Mouse (Mus musculus) right cerebral cortex, postnatal 14 days (tissue): ENCODE results near the gene Ccdc130.

Source experiments
- DNase-seq: peaks from one replicate; pipeline ENCODE4 v3.0.0; 2022

Ccdc130 gene

DNA sequence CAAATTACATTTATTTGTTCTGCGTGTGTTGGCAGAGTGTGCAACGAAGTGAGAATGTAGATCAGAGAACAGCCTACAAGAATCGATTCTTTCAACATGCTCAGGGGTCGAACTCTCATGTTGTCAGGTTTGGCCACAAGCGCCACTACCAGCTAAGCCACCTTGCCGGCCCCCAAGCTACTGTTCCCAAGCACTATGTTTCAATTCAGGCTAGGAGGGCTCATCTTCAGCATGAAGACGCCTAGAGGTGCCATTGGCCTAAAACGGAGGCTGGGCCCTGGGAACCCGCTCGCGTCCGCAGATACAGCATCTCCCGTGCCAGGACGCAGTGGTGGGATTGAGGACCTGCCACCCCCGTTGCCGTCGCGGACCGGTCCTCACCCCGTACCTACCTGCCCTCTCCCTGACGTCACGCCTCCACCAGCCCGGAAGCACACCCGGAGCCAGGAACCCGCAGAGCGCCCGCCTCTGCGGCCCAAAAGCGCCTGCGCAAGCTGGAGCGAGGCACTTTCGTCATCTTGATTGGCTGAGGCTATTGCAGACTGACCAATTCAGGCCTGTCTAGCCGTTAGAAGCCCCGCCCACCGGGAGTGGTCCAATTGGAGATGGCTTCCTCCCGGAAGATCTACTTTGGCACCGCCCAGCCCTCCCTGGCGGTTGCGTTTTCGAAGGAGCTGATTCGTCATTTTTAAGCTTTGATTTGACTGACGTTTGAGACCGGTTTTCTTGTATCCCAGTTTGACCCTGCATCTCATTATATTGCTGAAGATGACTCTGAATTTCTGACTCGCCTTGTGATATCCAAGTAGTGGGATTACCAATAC lies at the start of gene Ccdc130:
Ccdc130 (minus strand) TSS at position 431 of the 824 bp plus-strand sequence.
- DNase-seq = peak; percentile 100

DNA sequence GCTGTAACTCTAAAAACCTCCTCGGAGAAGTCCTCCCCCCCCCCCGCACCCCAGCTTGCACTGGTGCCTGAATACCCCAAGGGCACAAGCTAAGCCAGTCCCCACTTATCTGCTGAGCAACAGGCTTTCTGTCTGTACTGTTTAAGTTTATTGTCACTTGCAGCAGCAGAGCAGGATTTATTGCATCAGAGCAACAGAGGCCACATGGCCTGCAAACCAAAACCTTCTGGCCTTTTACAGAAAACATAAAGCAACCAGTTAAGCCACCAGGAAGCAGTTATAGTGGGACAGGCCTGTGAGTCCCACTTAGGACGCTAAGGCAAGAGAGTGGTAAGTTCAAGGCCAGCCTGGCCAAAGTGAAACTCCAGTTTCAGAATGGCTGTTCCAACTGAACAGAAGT lies 38.2 kb upstream of the Ccdc130 start:
- DNase-seq = no peak

DNA sequence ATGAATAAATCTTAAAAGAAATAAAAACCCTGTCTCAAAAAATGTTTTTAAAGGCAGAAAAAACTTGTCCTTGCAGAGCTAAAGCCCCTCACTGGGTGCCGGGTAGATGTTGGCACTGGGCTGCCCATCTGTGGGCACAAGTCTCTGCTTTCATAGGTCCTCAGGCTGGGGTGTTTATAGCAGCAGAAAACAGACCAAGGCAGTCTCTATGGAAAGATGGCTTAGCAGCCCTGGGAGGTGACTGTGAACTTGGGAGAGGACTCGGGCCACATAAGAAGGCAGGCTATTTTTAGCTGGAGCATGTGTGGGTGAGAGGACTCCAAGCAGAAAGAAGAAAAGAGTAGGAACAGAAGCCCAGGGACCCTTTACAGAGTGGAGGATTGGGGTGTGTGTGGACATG lies 33.8 kb upstream of the Ccdc130 start:
- no peak for DNase-seq

DNA sequence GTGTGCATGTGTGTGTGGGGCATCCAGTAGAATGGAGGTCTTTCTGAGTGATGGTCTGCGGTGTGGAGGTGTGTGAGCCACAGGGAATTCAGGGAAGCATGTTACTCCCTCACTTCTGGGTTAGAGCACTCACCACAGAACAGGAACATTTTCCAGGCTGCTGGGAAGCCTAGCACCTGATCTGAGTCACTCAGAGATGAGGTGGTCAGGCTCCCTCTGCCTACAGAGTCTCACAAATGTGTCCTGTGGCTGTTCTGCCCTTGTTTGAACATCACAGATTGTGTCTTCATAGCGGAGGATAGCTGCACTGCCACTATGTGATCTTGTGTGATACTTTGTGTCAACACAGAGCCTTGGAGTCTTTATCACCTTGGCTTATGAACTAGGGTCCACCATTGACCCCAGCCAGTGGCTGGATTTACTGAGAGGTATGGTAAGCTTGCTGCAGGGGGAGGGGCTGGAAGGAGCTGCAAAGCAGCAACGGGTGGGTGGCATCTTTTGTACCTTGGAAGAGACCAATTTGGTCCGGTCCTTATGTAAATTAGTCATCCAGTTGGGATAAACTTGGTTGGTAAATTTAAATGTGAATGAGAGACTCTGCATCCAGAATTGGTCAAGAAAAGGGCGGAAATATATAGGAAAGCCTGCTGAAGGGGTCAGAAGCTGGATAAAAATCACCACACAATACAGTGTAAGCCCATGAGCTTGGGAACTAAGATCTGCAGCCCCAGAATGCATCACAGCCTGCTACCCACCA lies 27.0 kb upstream of the Ccdc130 start:
- no peak for DNase-seq

DNA sequence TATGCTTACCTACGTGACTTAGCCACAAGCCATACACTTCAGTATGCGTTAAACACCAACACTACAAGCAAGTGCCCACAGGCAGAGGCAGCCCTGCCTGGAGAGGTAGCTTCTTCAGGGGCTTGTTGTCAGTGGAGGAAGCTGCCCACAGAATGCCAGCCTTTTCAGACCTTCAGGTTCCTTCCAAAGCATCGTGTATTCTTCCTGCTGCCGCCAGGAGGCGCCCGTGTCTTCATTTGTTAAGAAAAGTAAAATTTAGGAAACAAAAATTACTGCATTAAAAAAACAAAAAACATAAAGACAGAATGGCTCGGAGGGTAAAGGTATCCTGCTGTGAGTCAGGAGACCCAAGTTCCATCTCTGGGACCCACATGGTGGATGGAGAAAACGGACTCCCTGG lies 21.5 kb upstream of the Ccdc130 start:
- peak; percentile 73 for DNase-seq

DNA sequence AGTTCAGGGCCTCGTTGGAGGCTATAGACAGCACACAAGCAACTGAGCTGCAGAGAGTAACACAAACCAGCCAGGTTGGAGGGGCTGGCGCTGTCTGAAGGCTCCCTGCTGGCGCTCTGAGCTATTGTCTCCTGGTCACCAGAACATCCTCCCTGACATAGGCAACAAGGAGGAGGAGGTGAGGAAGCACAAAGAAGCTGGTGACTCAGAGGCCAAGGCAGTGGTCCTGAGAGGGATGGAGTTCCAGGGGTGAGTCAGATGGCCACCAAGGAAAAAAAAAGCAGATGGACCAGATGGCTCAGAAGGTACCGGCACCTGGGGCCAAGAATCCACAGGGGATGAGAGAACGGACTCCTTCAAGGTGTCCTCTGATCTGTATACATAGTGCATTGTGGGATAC lies 20.9 kb upstream of the Ccdc130 start:
- no peak for DNase-seq

DNA sequence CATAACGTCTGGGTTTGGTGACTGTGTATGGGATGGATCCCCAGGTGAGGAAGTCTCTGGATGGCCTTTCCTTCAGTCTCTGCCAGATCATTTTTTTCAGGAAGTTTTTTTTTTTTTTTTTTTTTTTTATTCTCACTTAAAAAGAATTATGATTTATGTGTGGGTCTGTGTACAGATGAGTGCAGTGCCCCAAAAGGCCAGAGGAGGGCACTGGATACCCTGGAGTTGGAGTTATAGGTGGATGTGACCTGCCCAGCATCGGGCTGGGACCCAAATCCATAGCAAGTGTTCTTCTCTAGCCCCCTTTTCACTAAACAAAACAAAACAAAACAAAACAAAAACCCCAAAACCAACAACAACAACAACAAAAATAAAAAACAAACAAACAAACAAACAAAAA lies 18.7 kb upstream of the Ccdc130 start:
- DNase-seq = no peak

DNA sequence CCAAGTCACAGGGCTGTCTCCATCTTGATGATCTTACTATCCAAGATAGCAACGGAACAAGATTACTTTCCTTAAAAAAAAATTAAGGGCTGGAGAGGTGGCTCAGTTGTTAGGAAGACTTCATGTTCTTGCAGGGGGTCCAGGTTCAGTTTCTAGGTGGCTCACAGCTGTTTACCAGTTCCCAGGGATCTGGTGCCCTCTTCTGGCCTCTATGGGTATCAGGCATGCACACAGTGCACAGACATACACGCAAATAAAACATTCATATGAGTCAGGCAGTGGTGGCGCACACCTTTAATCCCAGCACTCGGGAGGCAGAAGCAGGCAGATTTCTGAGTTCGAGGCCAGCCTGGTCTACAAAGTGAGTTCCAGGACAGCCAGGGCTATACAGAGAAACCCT lies 15.5 kb upstream of the Ccdc130 start:
- DNase-seq = peak; percentile 26

DNA sequence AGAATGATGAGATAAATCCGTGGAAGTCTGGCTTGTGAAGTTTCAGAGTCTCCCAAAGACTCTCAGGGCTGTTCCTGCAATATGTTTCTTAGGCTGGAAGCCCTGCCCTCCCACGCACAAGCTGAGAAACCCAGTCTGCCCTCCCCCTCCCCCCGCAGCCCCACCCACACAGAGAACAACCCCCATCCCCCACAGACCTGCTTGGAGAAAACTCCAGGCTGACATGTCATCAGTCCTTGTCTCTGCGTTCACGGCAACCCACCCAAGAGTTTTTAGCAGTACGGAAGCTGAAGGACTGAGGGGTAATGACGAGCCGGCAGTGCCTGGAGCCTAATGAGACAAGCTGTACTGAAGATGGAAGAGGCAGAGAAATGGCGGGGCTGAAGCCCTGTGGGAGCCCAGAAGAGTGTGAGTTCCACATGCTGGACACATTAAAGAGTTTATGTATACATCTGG lies 14.5 kb upstream of the Ccdc130 start:
- peak; percentile 36 for DNase-seq

DNA sequence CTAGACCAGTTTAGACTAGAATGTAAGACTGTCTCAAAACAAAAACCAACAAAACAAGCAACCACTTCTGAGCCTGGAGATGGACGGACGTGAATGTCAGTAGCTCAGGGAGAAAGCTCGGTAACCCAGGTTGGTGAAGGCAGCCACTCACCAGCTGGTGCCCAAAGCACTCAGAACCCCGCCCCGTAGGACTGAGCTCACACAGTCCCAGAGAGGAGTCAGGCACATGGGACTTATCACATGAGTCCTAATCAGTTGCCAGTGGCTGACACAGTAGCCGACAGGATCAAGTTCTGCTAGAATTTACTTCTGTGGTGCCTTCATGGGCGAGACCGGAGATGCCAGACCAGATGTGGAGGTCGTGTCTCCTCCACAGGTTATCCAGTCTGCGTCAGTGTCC lies 10.6 kb upstream of the Ccdc130 start:
- no peak for DNase-seq

DNA sequence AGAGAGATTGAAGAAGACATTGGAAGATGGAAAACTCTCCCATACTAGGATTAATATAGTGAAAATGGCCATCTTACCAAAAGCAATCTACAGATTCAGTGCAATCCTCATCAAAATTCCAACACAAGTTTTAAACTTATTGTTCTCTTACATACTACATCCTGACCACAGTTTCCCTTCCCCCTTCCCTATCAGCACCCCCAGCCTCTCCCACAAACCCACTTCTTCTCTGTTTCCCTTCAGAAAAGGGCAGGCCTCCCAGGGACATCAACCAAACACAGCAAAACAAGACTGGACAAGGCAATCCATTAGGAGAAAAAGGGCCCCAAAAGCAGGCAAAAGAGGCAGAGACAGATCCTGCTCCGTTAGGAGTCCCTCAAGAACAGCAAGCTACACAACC lies 6.3 kb upstream of the Ccdc130 start:
- no peak for DNase-seq

DNA sequence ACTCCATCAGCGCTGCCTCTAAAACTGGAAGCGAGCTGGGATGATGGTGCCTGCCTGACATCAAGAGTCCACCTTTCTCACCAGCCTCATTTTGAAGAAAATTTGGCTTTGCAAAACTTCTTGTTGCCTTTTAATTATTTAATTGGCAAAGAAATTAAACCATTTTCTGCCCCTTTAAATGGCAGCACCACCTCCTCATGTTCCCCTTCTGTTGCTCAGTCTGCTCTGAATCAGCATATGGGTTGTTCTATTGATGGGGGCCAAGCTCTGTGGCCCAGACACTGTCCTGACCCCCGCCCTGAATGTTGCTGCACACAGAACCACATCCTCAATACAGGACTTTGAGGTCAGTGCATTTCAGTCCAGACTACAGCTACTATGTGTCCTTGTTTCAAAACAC lies 3.8 kb upstream of the Ccdc130 start:
- DNase-seq = no peak

DNA sequence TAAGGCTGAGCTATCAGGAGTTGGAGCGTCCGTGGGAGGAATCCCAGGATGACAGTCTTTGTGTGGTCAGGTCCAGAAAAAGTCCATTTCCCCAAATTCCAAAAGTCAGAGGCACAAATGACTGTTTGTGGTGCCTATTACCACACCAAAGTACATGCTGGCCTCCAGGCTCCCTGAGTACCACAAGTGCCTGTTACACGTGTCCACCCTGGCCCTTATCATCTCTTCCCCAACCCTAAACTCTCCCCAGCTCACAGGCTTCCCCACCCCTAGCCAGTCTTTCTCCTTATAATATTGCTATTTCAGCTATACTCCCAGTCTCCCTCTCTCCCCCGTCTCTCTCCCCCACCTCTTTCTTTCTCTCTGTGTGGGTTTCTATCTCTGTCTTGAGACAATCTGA lies 2.1 kb upstream of the Ccdc130 start:
- no peak for DNase-seq

DNA sequence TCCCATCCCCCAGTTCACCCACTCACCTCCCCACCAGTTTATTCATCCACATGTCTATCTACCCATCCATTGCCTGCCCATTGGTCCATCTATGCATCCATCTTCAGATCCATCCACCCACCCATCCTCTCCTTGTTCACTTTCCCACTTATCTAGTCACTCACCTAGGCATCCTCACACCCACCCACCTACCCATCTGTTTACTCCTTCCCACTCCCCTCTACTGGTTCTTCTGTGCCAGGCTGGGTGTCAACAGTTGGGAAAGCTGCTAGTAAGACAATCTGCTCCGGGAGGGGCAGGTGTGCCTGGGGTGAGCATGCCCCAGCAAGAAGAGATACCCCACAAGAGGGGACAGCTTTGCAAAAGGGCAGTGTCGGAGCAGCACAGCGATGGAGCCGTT lies 9.1 kb downstream of the Ccdc130 start:
- DNase-seq = no peak

DNA sequence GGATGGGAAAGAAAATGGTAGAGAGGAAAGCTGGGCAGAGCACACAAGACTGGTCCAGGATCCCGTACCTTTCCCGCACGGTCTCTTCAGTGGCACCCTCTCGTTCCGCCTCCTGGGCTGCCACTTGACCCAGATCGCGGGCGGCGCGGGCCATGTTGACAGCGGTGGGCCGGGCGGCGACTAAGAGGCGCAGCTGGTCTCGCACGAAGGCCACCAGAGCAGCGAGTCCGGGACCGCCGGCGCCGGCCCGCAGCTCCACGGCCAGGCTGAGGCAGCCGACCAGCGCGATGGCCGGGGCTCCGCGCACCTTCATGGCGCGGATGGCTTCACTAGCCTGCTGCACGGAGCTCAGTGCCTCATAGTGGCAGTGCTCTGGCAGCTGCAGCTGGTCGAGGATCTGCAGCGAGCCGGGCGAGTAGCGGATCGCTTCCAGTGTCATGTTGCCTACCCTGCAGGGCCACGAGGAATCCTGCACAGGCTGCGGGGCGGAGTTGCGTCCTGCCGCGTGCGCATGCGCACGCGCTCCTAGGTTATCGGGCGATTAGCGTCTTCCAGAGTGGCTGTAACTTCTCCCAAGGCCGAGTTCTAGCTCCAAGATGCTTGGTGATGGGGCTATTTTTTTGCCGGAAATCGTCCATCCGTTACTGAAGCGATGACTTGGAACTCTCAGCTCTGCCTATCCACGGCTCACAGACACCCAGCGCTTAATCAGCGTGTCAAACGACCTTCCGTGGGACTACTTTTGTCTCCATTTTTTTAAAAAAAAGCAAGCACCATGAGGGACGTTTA lies 13.2 kb downstream of the Ccdc130 start, which contains the start of gene Mri1:
Mri1 (minus strand) TSS at position 505 of the 789 bp plus-strand sequence.
- peak; percentile 81 for DNase-seq

DNA sequence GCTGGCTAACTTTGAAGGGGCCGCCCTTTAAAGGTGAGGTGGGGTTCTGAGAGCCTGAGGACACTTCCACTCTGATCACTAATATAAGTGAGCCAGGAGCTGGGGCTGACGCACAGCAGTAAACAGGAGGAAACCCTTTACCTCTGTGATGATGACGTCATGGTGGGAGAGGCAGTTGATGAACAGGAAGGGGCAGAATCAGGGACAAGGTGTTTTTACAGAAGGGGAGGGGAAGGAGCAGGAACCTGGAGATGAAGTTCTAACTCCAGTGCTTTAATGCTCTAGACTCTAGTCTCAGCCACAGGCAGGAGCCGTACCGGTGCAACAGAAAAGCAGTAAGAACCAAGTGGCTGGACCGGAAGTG lies 13.7 kb downstream of the Ccdc130 start:
- no peak for DNase-seq

DNA sequence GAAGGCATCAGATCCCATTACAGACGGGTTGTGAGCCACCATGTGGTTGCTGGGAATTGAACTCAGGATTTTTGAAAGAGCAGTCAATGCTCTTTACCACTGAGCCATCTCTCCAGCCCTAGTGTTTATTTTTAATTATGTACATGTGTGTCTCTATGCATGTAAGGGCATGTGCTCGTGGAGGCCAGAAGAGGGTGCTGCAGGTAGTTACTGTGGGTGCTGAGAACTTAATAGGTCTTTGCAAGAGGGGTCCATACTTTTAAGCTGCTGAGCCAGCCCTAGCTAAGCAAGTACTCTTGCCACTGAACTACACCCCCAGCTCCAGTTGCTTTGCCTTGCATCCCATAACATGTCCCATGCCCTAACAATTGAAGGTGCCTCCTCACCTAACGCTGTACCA lies 14.3 kb downstream of the Ccdc130 start:
- DNase-seq = no peak

DNA sequence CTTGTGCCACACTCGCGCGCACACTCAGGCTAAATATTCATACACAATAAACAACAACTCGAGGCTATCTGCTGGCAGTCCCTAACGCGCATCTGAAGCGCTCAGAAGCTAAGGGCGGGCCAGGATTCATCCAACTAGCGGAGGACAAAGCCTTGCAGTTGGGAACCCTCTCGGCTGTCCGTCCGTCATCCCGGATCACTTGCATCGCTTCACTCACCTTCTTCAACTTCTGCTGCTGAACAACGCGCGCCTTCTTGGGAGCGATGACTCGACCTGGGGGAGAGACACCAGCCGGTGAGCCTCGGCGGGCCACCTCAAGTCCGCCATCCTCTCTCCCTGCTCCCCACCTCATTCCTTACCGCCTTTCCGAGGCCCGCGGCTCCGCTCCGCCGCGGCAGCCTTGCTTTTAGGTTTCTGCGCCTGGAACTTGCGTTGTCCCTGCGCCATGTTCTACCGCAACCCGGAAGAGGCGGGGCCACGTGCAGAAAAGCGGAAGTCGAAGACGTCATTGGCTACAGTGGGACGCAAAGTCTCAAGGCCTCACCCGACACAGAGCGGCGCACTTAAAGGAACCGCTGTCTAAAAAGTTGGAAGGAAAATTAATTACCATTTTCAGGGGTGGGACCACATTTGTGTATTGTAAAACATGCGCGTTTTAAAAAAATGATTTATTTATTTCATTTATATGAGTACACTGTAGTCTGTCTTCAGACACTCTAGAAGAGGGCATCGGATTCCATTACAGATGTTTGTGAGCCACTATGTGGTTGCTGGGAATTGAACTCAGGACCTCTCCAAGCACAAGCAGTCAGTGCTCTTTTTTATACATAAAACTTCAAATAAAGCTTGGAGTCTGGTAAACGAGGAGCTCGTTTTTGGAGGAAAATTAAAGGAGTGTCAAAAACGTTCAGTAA lies 20.7 kb downstream of the Ccdc130 start, which contains the start of gene D8Ertd738e:
D8Ertd738e (minus strand) TSS at position 463 of the 914 bp plus-strand sequence.
- DNase-seq = peak; percentile 78

DNA sequence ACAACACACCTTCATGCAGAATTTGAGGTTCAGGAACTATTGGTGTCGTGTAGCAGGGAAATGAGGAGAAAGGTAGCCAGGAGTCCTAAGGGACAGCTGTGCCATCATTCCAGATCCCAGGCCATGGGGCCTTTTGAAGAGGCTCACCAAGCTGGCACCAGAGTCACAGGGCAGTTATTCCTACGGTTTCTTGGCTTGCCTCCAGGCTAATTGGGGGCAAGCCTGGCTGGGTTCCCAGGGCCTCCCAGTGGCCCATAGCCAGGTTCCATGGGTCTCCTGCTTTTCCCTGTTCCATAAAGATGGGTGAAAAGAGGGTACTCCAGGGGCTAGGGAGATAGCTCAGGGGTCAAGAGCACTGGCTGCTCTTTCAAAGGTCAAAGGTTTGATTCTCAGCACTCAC lies 28.4 kb downstream of the Ccdc130 start:
- DNase-seq = no peak

DNA sequence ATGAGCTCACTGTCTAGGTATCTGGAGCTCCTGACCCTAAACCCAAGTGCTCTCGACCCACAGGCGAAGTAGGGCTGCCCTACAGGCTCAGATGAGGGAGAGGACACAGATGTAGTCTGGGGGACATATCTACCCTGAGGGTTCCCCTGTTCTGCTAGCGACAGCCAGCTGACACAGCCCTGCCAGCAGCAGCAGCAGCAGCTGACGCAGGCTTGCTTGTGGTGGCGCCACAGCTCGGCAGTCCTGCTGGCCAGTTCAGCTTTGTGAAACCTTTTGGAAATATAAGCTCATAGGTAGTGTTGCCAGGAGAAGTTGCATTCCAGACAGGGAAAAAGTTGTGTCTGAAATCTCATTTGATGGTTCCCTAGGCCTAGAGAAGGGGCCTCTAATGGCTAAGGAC lies 29.0 kb downstream of the Ccdc130 start:
- no peak for DNase-seq

DNA sequence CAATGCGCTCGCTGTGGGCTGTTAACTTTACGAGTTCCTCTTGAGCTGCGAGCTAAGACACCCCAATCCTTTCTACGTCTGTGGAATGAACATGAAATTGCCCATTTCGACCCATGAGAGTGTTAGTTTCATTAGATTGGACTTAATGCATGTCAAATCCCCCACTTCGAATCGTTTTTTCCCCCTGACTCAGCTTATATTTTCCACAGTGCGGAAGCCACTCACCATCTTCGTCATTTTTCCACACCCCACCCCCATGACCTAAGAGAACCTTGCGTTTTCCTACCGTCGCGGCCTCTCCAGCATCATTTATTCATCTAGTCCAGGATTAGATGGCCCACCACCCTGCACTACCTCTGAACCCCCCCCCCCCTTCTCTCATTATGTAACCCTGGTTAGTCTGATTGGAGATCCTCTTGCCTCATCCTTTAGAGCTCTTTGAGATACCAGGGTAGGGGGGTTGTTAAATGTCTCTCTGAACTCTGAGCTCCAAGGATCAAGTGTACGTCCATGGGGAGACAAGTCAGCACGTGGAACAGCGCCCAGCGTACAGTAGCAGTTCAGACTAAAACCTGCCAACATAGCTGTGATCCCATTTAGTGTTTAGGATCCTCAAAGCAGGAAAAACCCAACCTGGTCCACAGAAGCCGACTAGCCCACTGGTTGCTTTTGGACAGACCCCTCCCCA lies 32.5 kb downstream of the Ccdc130 start:
- no peak for DNase-seq
